In genomic region chr1:38304376-38304775, GRCm38 (mm10) we compare ENCODE assay signal across 26 mouse cellular contexts.
DNase-seq lines count a peak whose midpoint lies in the region; ATAC-seq and TF ChIP-seq lines count a peak whose summit lies in the region.
"Had no signal": no experiment of that assay in that cellular context is flagged by ENCODE, and none has a peak within 500 bp of the region (broad histone marks: within the 10 kb centered on the region; RNA-seq: fewer than 3 reads in every experiment).

No protein-coding gene starts in this region.

- peak overlapping the region; percentile 22 for H3K4me2 ChIP-seq in heart, embryonic 13.5 days
- no peak overlapping the region for H3K4me2 ChIP-seq in lung, embryonic 14.5 days
- H3K4me2 ChIP-seq: forebrain, embryonic 13.5 days; liver, embryonic 13.5 days; lung, embryonic 15.5 days; midbrain, embryonic 15.5 days; neural tube, embryonic 12.5 days had no signal

- intact Hi-C loops in gastrocnemius, adult 2 months (cut with DNase I), result no loop called here
- intact Hi-C loops in heart, postnatal 36 days (cut with DNase I), result no loop called here

- no peak for ATAC-seq in heart, embryonic 13.5 days (ENCODE audit: extremely low read depth, insufficient number of reproducible peaks, low FRiP score, low TSS enrichment)
- ATAC-seq in lung, embryonic 14.5 days (ENCODE audit: insufficient read depth), result no peak
- ATAC-seq: CD4-positive, CD25-positive, alpha-beta regulatory T cell, adult 4 months; forebrain, embryonic 13.5 days; hindbrain, embryonic 16.5 days; intestine, embryonic 16.5 days; midbrain, embryonic 15.5 days had no signal

- no peak for TF ChIP-seq CTCF in gastrocnemius, adult 2 months (IDR thresholded peaks at IDR 0.05)
- TF ChIP-seq CTCF in lung, embryonic 14.5 days (IDR thresholded peaks at IDR 0.05; ENCODE audit: low read depth), result no peak
- TF ChIP-seq CTCF in embryonic fibroblast, embryonic 13.5 days (IDR thresholded peaks at IDR 0.05; ENCODE audit: borderline replicate concordance, insufficient read depth, low read length), result no peak

- H3K4me3 ChIP-seq in gastrocnemius, adult 2 months, result peak overlapping the region; percentile 30
- no peak overlapping the region for H3K4me3 ChIP-seq in heart, embryonic 13.5 days
- no peak overlapping the region for H3K4me3 ChIP-seq in lung, embryonic 14.5 days (ENCODE audit: low read depth, low read length)
- no peak overlapping the region for H3K4me3 ChIP-seq in embryonic fibroblast, embryonic 13.5 days (ENCODE audit: insufficient read depth, low read length)
- no peak overlapping the region for H3K4me3 ChIP-seq in forebrain, embryonic 10.5 days
- H3K4me3 ChIP-seq: erythroblast, embryonic 14.5 days; forebrain, embryonic 13.5 days; hindbrain, embryonic 10.5 days; liver, embryonic 13.5 days; lung, embryonic 15.5 days; midbrain, embryonic 15.5 days; neural tube, embryonic 12.5 days had no signal

- no peaks in the 10 kb centered on the region for H3K36me3 ChIP-seq in heart, embryonic 13.5 days
- no peaks in the 10 kb centered on the region for H3K36me3 ChIP-seq in lung, embryonic 14.5 days (ENCODE audit: insufficient read depth)
- H3K36me3 ChIP-seq in forebrain, embryonic 10.5 days (replicated peaks), result no peaks in the 10 kb centered on the region
- H3K36me3 ChIP-seq: liver, embryonic 13.5 days; lung, embryonic 15.5 days; midbrain, embryonic 15.5 days; neural tube, embryonic 12.5 days had no signal

- 55% methylated on average over 11 of the region's 11 CpGs for WGBS in heart, embryonic 13.5 days
- WGBS in lung, embryonic 14.5 days, result 59% methylated on average over 11 of the region's 11 CpGs
- 91% methylated on average over 11 of the region's 11 CpGs for WGBS in forebrain, embryonic 10.5 days

- no peak for TF ChIP-seq POLR2A in embryonic fibroblast, embryonic 13.5 days (IDR thresholded peaks at IDR 0.05; ENCODE audit: low read depth, low read length)

- H3K27ac ChIP-seq in gastrocnemius, adult 2 months, result peak overlapping the region; percentile 72
- 0 out of 2 replicates have a peak overlapping the region, but pooled peaks have one; percentile 0 for H3K27ac ChIP-seq in heart, embryonic 13.5 days (replicated peaks)
- H3K27ac ChIP-seq in lung, embryonic 14.5 days (ENCODE audit: low read depth), result 0 out of 2 replicates have a peak overlapping the region, but pooled peaks have one; percentile 27
- peak overlapping the region; percentile 23 for H3K27ac ChIP-seq in embryonic fibroblast, embryonic 13.5 days (ENCODE audit: insufficient read depth, low read length)
- H3K27ac ChIP-seq in forebrain, embryonic 10.5 days, result no peak overlapping the region
- H3K27ac ChIP-seq: forebrain, embryonic 13.5 days; hindbrain, embryonic 10.5 days; liver, embryonic 13.5 days; lung, embryonic 15.5 days; midbrain, embryonic 15.5 days; neural tube, embryonic 12.5 days had no signal

- no peaks in the 10 kb centered on the region for H3K9me3 ChIP-seq in heart, embryonic 13.5 days
- H3K9me3 ChIP-seq in lung, embryonic 14.5 days (ENCODE audit: low read depth, low read length), result no peaks in the 10 kb centered on the region
- no peaks in the 10 kb centered on the region for H3K9me3 ChIP-seq in forebrain, embryonic 10.5 days
- H3K9me3 ChIP-seq: forebrain, embryonic 13.5 days; hindbrain, embryonic 10.5 days; liver, embryonic 13.5 days; lung, embryonic 15.5 days; midbrain, embryonic 15.5 days; neural tube, embryonic 12.5 days had no signal

- peaks cover 44% of the 10 kb centered on the region for H3K4me1 ChIP-seq in heart, embryonic 13.5 days
- no peaks in the 10 kb centered on the region for H3K4me1 ChIP-seq in lung, embryonic 14.5 days (ENCODE audit: insufficient read depth)
- H3K4me1 ChIP-seq in embryonic fibroblast, embryonic 13.5 days (ENCODE audit: control insufficient read depth, insufficient read depth, low read length), result peaks cover 15% of the 10 kb centered on the region
- H3K4me1 ChIP-seq in forebrain, embryonic 10.5 days, result no peaks in the 10 kb centered on the region
- H3K4me1 ChIP-seq: hindbrain, embryonic 10.5 days; neural tube, embryonic 12.5 days had no signal

- no peak overlapping the region for H3K9ac ChIP-seq in heart, embryonic 13.5 days
- H3K9ac ChIP-seq in lung, embryonic 14.5 days, result no peak overlapping the region
- H3K9ac ChIP-seq: forebrain, embryonic 13.5 days; liver, embryonic 13.5 days; lung, embryonic 15.5 days; midbrain, embryonic 15.5 days; neural tube, embryonic 12.5 days had no signal

- no peaks in the 10 kb centered on the region for H3K27me3 ChIP-seq in heart, embryonic 13.5 days (replicated peaks)
- no peaks in the 10 kb centered on the region for H3K27me3 ChIP-seq in lung, embryonic 14.5 days (ENCODE audit: insufficient read depth, low read length)
- H3K27me3 ChIP-seq in forebrain, embryonic 10.5 days (ENCODE audit: poor library complexity, severe bottlenecking), result no peaks in the 10 kb centered on the region
- H3K27me3 ChIP-seq: forebrain, embryonic 13.5 days; liver, embryonic 13.5 days; lung, embryonic 15.5 days; midbrain, embryonic 15.5 days; neural tube, embryonic 12.5 days had no signal

- no peak for DNase-seq in gastrocnemius, adult 2 months
- no peak for DNase-seq in gastrocnemius, postnatal 25 days
- DNase-seq in heart, postnatal 36 days, result no peak
- DNase-seq in lung, embryonic 14.5 days, result no peak
- no peak for DNase-seq in lung, postnatal 25 days (ENCODE audit: low spot score)
- DNase-seq in forebrain, embryonic 10.5 days (ENCODE audit: extremely low spot score, low spot score), result no peak
- DNase-seq: adrenal gland, postnatal 25 days; cerebellum, adult 8-10 months; cerebellum, postnatal 36 days; embryo, embryonic 11 days; left cerebral cortex, postnatal 4 days; liver, embryonic 13.5 days; lung, postnatal 4 days; right cerebral cortex, postnatal 14 days; thymus, postnatal 25 days had no signal
